Mouse (Mus musculus): ENCODE results near the gene Uchl5. TPM values are rescaled to one million over a fixed set of nuclear protein-coding genes. Genes with fewer than 3 reads are reported as not detected.

Gene Uchl5
- total RNA-seq, 2 experiments from 2014 or later = 177 to 195 TPM

- peak; percentile 98 for ATAC-seq (replicated peaks; ENCODE audit: poor library complexity)
These were observed 11.6 kb downstream of the Uchl5 start for GRCm38 (mm10) chr1:143788584-143789227.

DNA sequence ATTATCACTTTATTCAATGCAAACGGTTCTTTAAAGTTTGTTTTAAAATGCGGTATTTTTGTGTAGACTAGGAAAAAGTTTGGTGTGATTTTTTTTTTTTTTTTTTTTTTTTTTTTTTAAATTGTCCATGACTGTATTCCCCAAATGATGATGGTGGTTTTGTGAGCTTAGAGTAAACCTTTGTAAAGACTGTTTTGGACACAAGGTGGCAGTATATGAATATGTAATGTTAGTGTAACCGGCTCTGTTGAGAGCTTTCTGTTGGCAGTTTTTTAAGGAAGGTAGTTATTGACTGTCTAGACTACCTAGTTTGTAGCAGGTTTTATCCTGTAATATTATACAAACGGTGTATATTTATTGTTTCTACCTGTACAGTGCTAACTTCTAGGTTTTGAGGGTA is 26.5 kb downstream of the Uchl5 start:
- ATAC-seq (replicated peaks; ENCODE audit: poor library complexity) = peak; percentile 100

- no peak for ATAC-seq (replicated peaks; ENCODE audit: poor library complexity)
These were observed 32.0 kb downstream of the Uchl5 start for GRCm38 (mm10) chr1:143809062-143809461.

DNA sequence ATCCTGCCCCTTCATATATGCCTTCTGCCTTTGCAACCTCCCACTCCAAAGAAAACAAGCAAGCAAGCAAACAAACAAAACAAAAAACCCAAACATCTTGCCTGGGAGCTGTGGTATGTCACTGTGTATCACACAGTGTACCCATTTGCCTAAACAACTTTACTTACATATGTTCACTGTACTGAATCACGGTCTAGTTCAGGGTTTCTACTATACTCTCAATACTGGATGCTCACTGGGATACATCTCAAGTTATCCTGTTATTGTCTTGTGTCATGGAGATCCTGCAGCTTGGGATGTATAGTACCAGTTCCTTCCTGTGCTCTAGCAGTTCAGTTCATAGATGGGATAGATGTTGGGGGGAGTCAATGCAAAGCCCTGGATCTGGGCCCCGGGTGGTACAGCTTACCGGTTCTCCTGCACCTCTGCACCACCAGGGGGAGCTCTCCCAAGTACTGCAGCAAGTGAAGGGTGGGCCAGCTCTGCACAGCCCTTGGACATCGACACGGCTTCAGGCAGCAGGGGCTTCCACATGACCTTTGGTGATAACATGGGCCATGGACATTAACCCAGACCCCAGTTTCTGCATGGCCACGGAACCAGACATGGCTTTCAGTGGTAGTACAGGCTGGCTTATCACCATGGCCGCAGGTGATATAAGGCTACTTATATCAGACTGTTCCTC is 36.7 kb downstream of the Uchl5 start:
- ATAC-seq (replicated peaks; ENCODE audit: poor library complexity) = peak; percentile 98

- no peak for ATAC-seq (replicated peaks; ENCODE audit: poor library complexity)
These were observed 43.2 kb downstream of the Uchl5 start for GRCm38 (mm10) chr1:143820096-143820877.

GRCm38 (mm10) chr1:143822677-143823076 is 45.6 kb downstream of the Uchl5 start:
- ATAC-seq (replicated peaks; ENCODE audit: poor library complexity) = no peak

- ATAC-seq (replicated peaks; ENCODE audit: poor library complexity) = no peak
These were observed 53.6 kb downstream of the Uchl5 start for GRCm38 (mm10) chr1:143830713-143831112.

- no peak for ATAC-seq (replicated peaks; ENCODE audit: poor library complexity)
These were observed 59.5 kb downstream of the Uchl5 start for GRCm38 (mm10) chr1:143836363-143837182.

- ATAC-seq (replicated peaks; ENCODE audit: poor library complexity) = no peak
These were observed 60.6 kb downstream of the Uchl5 start for GRCm38 (mm10) chr1:143837681-143838080.

DNA sequence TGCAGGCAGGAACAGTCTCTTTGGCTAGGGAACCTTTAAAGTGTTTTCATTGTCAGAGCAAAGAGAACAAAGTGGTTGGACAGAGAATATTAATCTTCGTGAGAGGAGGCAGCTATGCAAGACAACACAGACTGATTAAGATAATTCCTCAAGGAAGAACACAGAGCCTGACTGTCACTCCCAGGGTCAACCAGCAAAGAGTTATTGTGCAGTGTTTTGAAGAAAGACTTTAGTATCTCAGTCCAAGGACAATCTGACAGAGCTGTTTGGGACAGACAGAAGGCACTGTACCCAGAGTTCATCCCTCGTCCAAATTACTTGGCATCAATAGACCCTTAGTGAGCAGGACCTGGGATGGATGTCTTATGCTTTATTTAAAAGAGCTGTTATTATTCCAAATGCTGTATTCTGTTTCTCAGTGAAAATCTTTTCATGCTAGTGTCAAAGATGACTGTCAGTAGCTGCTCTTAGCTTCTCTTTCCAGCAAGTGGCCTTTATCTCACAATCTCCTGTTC is 61.9 kb downstream of the Uchl5 start:
- ATAC-seq (replicated peaks; ENCODE audit: poor library complexity) = no peak

DNA sequence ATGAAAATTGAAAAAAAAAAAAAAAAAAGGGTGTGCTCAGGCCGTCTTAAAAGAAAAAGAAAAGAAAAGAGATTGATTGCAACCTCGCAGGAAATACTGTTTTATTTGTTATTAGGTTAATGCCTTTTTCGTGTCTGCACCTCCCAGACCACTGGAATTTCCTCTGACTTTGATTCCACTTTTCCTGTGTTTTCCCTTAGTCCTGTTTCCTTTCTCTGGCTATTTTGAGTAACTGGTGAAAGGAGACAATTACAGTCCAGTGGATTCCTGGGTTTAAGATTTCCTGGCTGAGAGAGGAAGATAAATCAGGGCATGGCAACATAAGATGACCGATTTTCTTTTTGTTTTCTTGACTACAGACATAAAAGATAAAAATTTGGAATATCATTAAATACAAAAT is 75.3 kb downstream of the Uchl5 start:
- no peak for ATAC-seq (replicated peaks; ENCODE audit: poor library complexity)

DNA sequence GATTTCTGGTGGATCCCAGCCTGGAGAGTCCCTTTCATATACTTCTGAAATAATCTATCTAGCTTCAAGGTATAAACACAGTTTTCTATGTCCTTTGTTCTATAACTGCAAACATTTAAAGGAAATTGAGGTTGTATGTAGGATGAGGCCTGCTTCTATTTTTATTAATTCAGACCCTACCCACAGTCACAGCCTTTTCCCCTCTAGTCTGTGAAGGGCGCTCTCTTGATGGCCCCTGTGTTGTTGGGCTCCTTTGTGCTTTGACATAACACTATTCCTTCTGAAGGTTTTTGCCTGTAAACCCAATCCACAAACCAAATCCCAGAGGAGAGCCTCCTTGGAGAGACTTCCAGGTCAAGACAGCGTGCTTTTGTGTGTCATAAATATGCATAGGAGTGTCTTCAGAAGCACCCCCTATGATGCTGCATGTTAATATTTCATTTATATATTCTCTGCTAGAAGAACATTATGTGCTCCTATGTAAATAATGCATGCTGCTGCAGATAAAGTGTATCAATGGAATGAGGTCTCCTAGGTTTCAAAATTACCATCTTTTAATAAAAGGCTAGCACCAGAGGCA is 75.8 kb downstream of the Uchl5 start:
- ATAC-seq (replicated peaks; ENCODE audit: poor library complexity) = no peak

GRCm38 (mm10) chr1:143853691-143854115 is 76.6 kb downstream of the Uchl5 start:
- ATAC-seq (replicated peaks; ENCODE audit: poor library complexity) = 0 out of 2 replicates have a peak, but pooled peaks have one; percentile 6

GRCm38 (mm10) chr1:143855706-143856105 is 78.6 kb downstream of the Uchl5 start:
- ATAC-seq (replicated peaks; ENCODE audit: poor library complexity) = no peak

Other genes starting within 250 kb of the Uchl5 start
- gene B3galt2, start 136.6 kb upstream of the Uchl5 start, total RNA-seq (2015) = not detected in 2 replicates
- gene B3galt2, start 136.6 kb upstream of the Uchl5 start, total RNA-seq (2017) = under 0.01 TPM in 1 of 2 replicates, not detected in the other
- gene Cdc73, start 74.4 kb upstream of the Uchl5 start, total RNA-seq (2015) = 68.6 TPM in 2 replicates
- gene Cdc73, start 74.4 kb upstream of the Uchl5 start, total RNA-seq (2017) = 8.0 and 17.6 TPM in 2 replicates
- 82.6 and 87.7 TPM in 2 replicates for gene Glrx2, start 60.9 kb upstream of the Uchl5 start, total RNA-seq (2015)
- 31.9 and 37.4 TPM in 2 replicates for gene Glrx2, start 60.9 kb upstream of the Uchl5 start, total RNA-seq (2017)
- gene Trove2, start 204 bp upstream of the Uchl5 start, total RNA-seq (2015) = 1.2 and 2.7 TPM in 2 replicates
- gene Trove2, start 204 bp upstream of the Uchl5 start, total RNA-seq (2017) = 1.9 and 2.5 TPM in 2 replicates
- gene Rgs2, start 226.9 kb downstream of the Uchl5 start, total RNA-seq (2015) = 137 and 196 TPM in 2 replicates
- 73.7 and 95.2 TPM in 2 replicates for gene Rgs2, start 226.9 kb downstream of the Uchl5 start, total RNA-seq (2017)

Measured in megakaryocyte progenitor cell, adult 5-6 weeks (primary cell).